Mouse (Mus musculus) C2C12 (cell line): Measurements from ENCODE around the gene Ung.

Source experiments
- CEBPB ChIP-seq: IDR thresholded peaks from one replicate; pipeline ENCODE4 v1.6.1; 2011; ENCODE audit warnings: low read depth, mild to moderate bottlenecking, control low read depth, moderate library complexity
- CTCF ChIP-seq: IDR thresholded peaks from one replicate; pipeline ENCODE4 v1.5.1; 2011; ENCODE audit not compliant: control insufficient read depth, insufficient read depth, insufficient read length
- FOSL1 ChIP-seq: IDR thresholded peaks from one replicate; pipeline ENCODE4 v1.8.0; 2011; ENCODE audit warnings: mild to moderate bottlenecking, low read length; ENCODE audit not compliant: poor library complexity, insufficient read depth, severe bottlenecking
- MAX ChIP-seq: IDR thresholded peaks from one replicate; pipeline ENCODE4 v1.6.1; 2011; ENCODE audit warnings: mild to moderate bottlenecking, control low read depth
- MYOD1 ChIP-seq: IDR thresholded peaks from one replicate; pipeline ENCODE4 v1.6.1; 2011; ENCODE audit warnings: low read depth; ENCODE audit not compliant: control insufficient read depth, insufficient read length
- MYOG ChIP-seq: IDR thresholded peaks from one replicate; pipeline ENCODE4 v1.6.1; 2011; ENCODE audit not compliant: control insufficient read depth, insufficient read length; ENCODE audit errors: extremely low read depth
- USF1 ChIP-seq: IDR thresholded peaks from one replicate; pipeline ENCODE4 v1.6.1; 2011; ENCODE audit warnings: low read depth, mild to moderate bottlenecking, control low read depth, moderate library complexity

DNA sequence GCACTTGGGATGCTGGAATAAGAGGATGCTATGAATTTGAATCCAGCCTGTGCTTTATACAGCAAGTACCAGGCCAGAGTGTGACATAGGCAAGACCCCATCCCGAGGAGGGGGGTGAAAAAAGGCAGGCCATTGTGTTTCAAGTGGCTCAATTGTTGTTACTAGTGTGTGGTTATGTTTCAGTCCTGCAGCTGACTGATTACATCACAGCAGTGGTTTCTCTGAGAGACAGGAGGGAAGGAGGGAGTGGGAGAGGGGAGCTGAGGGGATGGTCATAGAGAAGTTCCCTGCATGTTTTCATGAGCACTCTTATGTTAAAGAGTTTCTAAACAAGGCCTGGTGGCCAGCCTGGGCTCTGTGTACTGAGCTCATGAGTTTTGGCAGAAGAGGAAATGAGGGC is 27.4 kb upstream of the Ung start:
- TF ChIP-seq CTCF: no peak
- no peak for TF ChIP-seq FOSL1
- TF ChIP-seq CEBPB: no peak
- TF ChIP-seq USF1: no peak
- TF ChIP-seq MYOG: no peak
- no peak for TF ChIP-seq MAX
- TF ChIP-seq MYOD1: no peak
